Mouse (Mus musculus) forebrain, embryonic 13.5 days (tissue): ENCODE measurements around the gene Mrpl48. TPM values are rescaled to one million over a fixed set of nuclear protein-coding genes. Genes with fewer than 3 reads are reported as not detected.
"Not testable (repeated sequence)": the region's sequence is repeated elsewhere in the genome, so short reads cannot be mapped to it uniquely, and the experiment has no call there.

Experiments
- ATAC-seq: fragments of 200-750 bp; cut with Nextera tagmentation; 2 replicates; pipeline ENCODE4 v1.8.0; 2017
- H3K27ac ChIP-seq: fragments of 300-500 bp; sonication (generic); 2 replicates; pipeline ENCODE4 v1.5.1; 2015; ENCODE audit warnings: inconsistent platforms, mild to moderate bottlenecking, moderate library complexity
- H3K27me3 ChIP-seq: fragments of 300-500 bp; sonication (generic); 2 replicates; pipeline ENCODE4 v1.6.1; 2015; ENCODE audit warnings: mild to moderate bottlenecking, inconsistent platforms
- H3K36me3 ChIP-seq: fragments of 300-500 bp; sonication (generic); 2 replicates; pipeline ENCODE4 v1.6.1; 2015; ENCODE audit warnings: mild to moderate bottlenecking, inconsistent platforms; ENCODE audit not compliant: poor library complexity, severe bottlenecking
- H3K4me1 ChIP-seq: fragments of 300-500 bp; sonication (generic); 2 replicates; pipeline ENCODE4 v1.6.1; 2015; ENCODE audit warnings: inconsistent platforms
- H3K4me2 ChIP-seq: fragments of 300-500 bp; sonication (generic); 2 replicates; pipeline ENCODE4 v1.6.1; 2015; ENCODE audit warnings: inconsistent platforms, mild to moderate bottlenecking, moderate library complexity
- H3K4me3 ChIP-seq: fragments of 300-500 bp; sonication (generic); 2 replicates; pipeline ENCODE4 v1.5.1; 2015; ENCODE audit warnings: mild to moderate bottlenecking, inconsistent platforms
- H3K9ac ChIP-seq: fragments of 300-500 bp; sonication (generic); 2 replicates; pipeline ENCODE4 v1.6.1; 2015; ENCODE audit warnings: mild to moderate bottlenecking, inconsistent platforms
- H3K9me3 ChIP-seq: fragments of 300-500 bp; sonication (generic); replicated peaks from 2 replicates; pipeline ENCODE4 v1.6.1; 2016; ENCODE audit warnings: inconsistent platforms
- WGBS: fragments of 180-500 bp; shearing (Covaris S2); methylation state at CpG from one replicate; pipeline ENCODE4 v1.1.7; 2015; 5-methylcytosine and 5-hydroxymethylcytosine counted together
- polyA plus RNA-seq: library from polyadenylated mRNA; unstranded; fragments of >200 nt; fragmentation: Nextera tagmentation; extraction: Ambion mirVana; gene quantifications from 2 replicates; pipeline ENCODE4 v1.2.1, GENCODE M21; 2015

Gene Mrpl48
- polyA plus RNA-seq, 1 experiment from 2014 or later = 69.9 TPM

- H3K4me2 ChIP-seq = peak overlapping the region; percentile 66
- ATAC-seq = no peak
- 39% methylated on average over 7 of the region's 7 CpGs for WGBS
Measured at GRCm38 (mm10) chr7:100582235-100582634, 25.9 kb downstream of the Mrpl48 start.

GRCm38 (mm10) chr7:100578794-100579193 lies 29.3 kb downstream of the Mrpl48 start:
- H3K27ac ChIP-seq = no peak overlapping the region
- WGBS = 64% methylated on average over 2 of the region's 2 CpGs
- no peak overlapping the region for H3K4me2 ChIP-seq

More at GRCm38 (mm10) chr7:100582235-100582634, 25.9 kb downstream of the Mrpl48 start:
- no peak overlapping the region for H3K27ac ChIP-seq
- H3K4me3 ChIP-seq = peak overlapping the region; percentile 54
- H3K9ac ChIP-seq = peak overlapping the region; percentile 81
- H3K36me3 ChIP-seq = no peaks in the 10 kb centered on the region
- H3K27me3 ChIP-seq = no peaks in the 10 kb centered on the region
- peaks cover 6% of the 10 kb centered on the region for H3K4me1 ChIP-seq
- H3K9me3 ChIP-seq = no peaks in the 10 kb centered on the region

GRCm38 (mm10) chr7:100572704-100573103 lies 35.4 kb downstream of the Mrpl48 start:
- WGBS = 82% methylated on average over 4 of the region's 4 CpGs
- Histone ChIP-seq H3K4me1 (no peaks in the 10 kb centered on the region), H3K9ac (no peak overlapping the region), H3K4me2 (no peak overlapping the region), H3K27ac (no peak overlapping the region), H3K9me3 (no peaks in the 10 kb centered on the region), H3K36me3 (peaks cover under 1% of the 10 kb centered on the region; the same call in 1 of the 2 replicates), H3K27me3 (no peaks in the 10 kb centered on the region), H3K4me3 (no peak overlapping the region)
- ATAC-seq = no peak

More at GRCm38 (mm10) chr7:100578794-100579193, 29.3 kb downstream of the Mrpl48 start:
- ATAC-seq = no peak
- H3K9me3 ChIP-seq = no peaks in the 10 kb centered on the region
- no peaks in the 10 kb centered on the region for H3K27me3 ChIP-seq
- peaks cover 6% of the 10 kb centered on the region for H3K4me1 ChIP-seq
- no peak overlapping the region for H3K4me3 ChIP-seq
- H3K9ac ChIP-seq = no peak overlapping the region
- no peaks in the 10 kb centered on the region for H3K36me3 ChIP-seq

GRCm38 (mm10) chr7:100572061-100572460 lies 36.0 kb downstream of the Mrpl48 start:
- WGBS = 83% methylated on average over 4 of the region's 4 CpGs
- Histone ChIP-seq H3K9ac (no peak overlapping the region), H3K9me3 (no peaks in the 10 kb centered on the region), H3K27ac (no peak overlapping the region), H3K4me3 (no peak overlapping the region), H3K4me2 (no peak overlapping the region), H3K4me1 (no peaks in the 10 kb centered on the region), H3K36me3 (peaks cover 6% of the 10 kb centered on the region; the same call in 1 of the 2 replicates), H3K27me3 (no peaks in the 10 kb centered on the region)
- ATAC-seq = no peak

- H3K27ac ChIP-seq = no peak overlapping the region
- ATAC-seq = no peak
- H3K9ac ChIP-seq = no peak overlapping the region
- H3K9me3 ChIP-seq = no peaks in the 10 kb centered on the region
- H3K4me3 ChIP-seq = no peak overlapping the region
- WGBS = 91% methylated on average over 3 of the region's 3 CpGs
- peaks cover 6% of the 10 kb centered on the region; the same call in 1 of the 2 replicates for H3K36me3 ChIP-seq
- H3K4me1 ChIP-seq = no peaks in the 10 kb centered on the region
- no peaks in the 10 kb centered on the region for H3K27me3 ChIP-seq
- no peak overlapping the region for H3K4me2 ChIP-seq
Measured at GRCm38 (mm10) chr7:100570930-100571715, 37.0 kb downstream of the Mrpl48 start.

GRCm38 (mm10) chr7:100569907-100570306 lies 38.2 kb downstream of the Mrpl48 start:
- H3K36me3 ChIP-seq = peaks cover 9% of the 10 kb centered on the region; the same call in 1 of the 2 replicates
- no peak overlapping the region for H3K9ac ChIP-seq
- H3K4me2 ChIP-seq = no peak overlapping the region
- H3K4me1 ChIP-seq = no peaks in the 10 kb centered on the region
- no peak overlapping the region for H3K4me3 ChIP-seq
- H3K9me3 ChIP-seq = no peaks in the 10 kb centered on the region
- no peak overlapping the region for H3K27ac ChIP-seq
- H3K27me3 ChIP-seq = no peaks in the 10 kb centered on the region
- ATAC-seq = no peak

GRCm38 (mm10) chr7:100567238-100567637 lies 40.9 kb downstream of the Mrpl48 start:
- not testable (repeated sequence) for H3K9me3 ChIP-seq, H3K27me3 ChIP-seq, H3K27ac ChIP-seq, H3K9ac ChIP-seq, H3K4me2 ChIP-seq, H3K4me3 ChIP-seq, ATAC-seq, H3K4me1 ChIP-seq
- 80% methylated on average over 5 of the region's 5 CpGs for WGBS
- peaks cover 14% of the 10 kb centered on the region; the same call in 1 of the 2 replicates for H3K36me3 ChIP-seq

GRCm38 (mm10) chr7:100561861-100562587 lies 46.1 kb downstream of the Mrpl48 start:
- Histone ChIP-seq H3K4me1 (peaks cover 7% of the 10 kb centered on the region; the same call in 1 of the 2 replicates), H3K4me3 (no peak overlapping the region), H3K9ac (no peak overlapping the region), H3K27me3 (no peaks in the 10 kb centered on the region), H3K27ac (peak overlapping the region; percentile 75), H3K9me3 (no peaks in the 10 kb centered on the region), H3K36me3 (0 out of 2 replicates have a peak, but pooled peaks cover 7% of the 10 kb centered on the region), H3K4me2 (no peak overlapping the region)
- 62% methylated on average over 11 of the region's 11 CpGs for WGBS
- ATAC-seq = 0 out of 2 replicates have a peak, but pooled peaks have one; percentile 43

GRCm38 (mm10) chr7:100559331-100559730 lies 48.8 kb downstream of the Mrpl48 start:
- 84% methylated on average over 4 of the region's 4 CpGs for WGBS
- Histone ChIP-seq H3K4me2 (no peak overlapping the region), H3K27me3 (no peaks in the 10 kb centered on the region), H3K4me3 (no peak overlapping the region), H3K4me1 (peaks cover 20% of the 10 kb centered on the region), H3K36me3 (no peaks in the 10 kb centered on the region), H3K9ac (no peak overlapping the region), H3K27ac (no peak overlapping the region), H3K9me3 (no peaks in the 10 kb centered on the region)
- no peak for ATAC-seq

GRCm38 (mm10) chr7:100557241-100557640 lies 50.9 kb downstream of the Mrpl48 start:
- Histone ChIP-seq H3K36me3 (no peaks in the 10 kb centered on the region), H3K4me3 (no peak overlapping the region), H3K4me1 (peaks cover 18% of the 10 kb centered on the region), H3K4me2 (no peak overlapping the region), H3K27ac (no peak overlapping the region), H3K9me3 (no peaks in the 10 kb centered on the region), H3K9ac (no peak overlapping the region), H3K27me3 (no peaks in the 10 kb centered on the region)
- no peak for ATAC-seq
- 93% methylated on average over 5 of the region's 5 CpGs for WGBS

GRCm38 (mm10) chr7:100555431-100555951 lies 52.6 kb downstream of the Mrpl48 start:
- Histone ChIP-seq H3K27me3 (no peaks in the 10 kb centered on the region), H3K36me3 (peaks cover 3% of the 10 kb centered on the region; the same call in 1 of the 2 replicates), H3K4me1 (peaks cover 13% of the 10 kb centered on the region), H3K9ac (peak overlapping the region; percentile 46), H3K27ac (peak overlapping the region; percentile 94), H3K4me3 (no peak overlapping the region), H3K4me2 (peak overlapping the region; percentile 48), H3K9me3 (no peaks in the 10 kb centered on the region)
- ATAC-seq = peak; percentile 91
- WGBS = 22% methylated on average over 13 of the region's 13 CpGs

GRCm38 (mm10) chr7:100554939-100555338 lies 53.2 kb downstream of the Mrpl48 start:
- Histone ChIP-seq H3K9me3 (no peaks in the 10 kb centered on the region), H3K36me3 (peaks cover 3% of the 10 kb centered on the region; the same call in 1 of the 2 replicates), H3K27ac (peak overlapping the region; percentile 94), H3K9ac (no peak overlapping the region; the same call in 1 of the 2 replicates), H3K4me3 (no peak overlapping the region), H3K27me3 (no peaks in the 10 kb centered on the region), H3K4me2 (no peak overlapping the region), H3K4me1 (peaks cover 13% of the 10 kb centered on the region)
- 44% methylated on average over 5 of the region's 5 CpGs for WGBS
- ATAC-seq = peak; percentile 45; the same call in 1 of the 2 replicates
